Mouse (Mus musculus) retina, embryonic 14.5 days (tissue): ENCODE measurements around the gene Uqcrc2.

Experiments used
- DNase-seq: peaks from one replicate; pipeline ENCODE4 v3.0.0-alpha.2; 2015; ENCODE audit warnings: low spot score

Gene Uqcrc2

GRCm38 (mm10) chr7:120634711-120635361 is at the start of gene Uqcrc2:
TSS of gene Uqcrc2 (plus strand) at chr7:120635176.
- peak; percentile 95 for DNase-seq

- peak; percentile 13 for DNase-seq
Observed at GRCm38 (mm10) chr7:120597203-120597743, 37.7 kb upstream of the Uqcrc2 start.

- DNase-seq, result peak; percentile 55
Observed at GRCm38 (mm10) chr7:120597744-120598243, 37.2 kb upstream of the Uqcrc2 start.

- no peak for DNase-seq
Observed at GRCm38 (mm10) chr7:120598355-120598754, 36.6 kb upstream of the Uqcrc2 start.

- DNase-seq, result no peak
Observed at GRCm38 (mm10) chr7:120620075-120620771, 14.8 kb upstream of the Uqcrc2 start.

- no peak for DNase-seq
Observed at GRCm38 (mm10) chr7:120620841-120621240, 14.1 kb upstream of the Uqcrc2 start.

GRCm38 (mm10) chr7:120632518-120632917 is 2.5 kb upstream of the Uqcrc2 start:
- peak; percentile 28 for DNase-seq

GRCm38 (mm10) chr7:120634301-120634700 is 675 bp upstream of the Uqcrc2 start:
- no peak for DNase-seq

- DNase-seq, result no peak
Observed at GRCm38 (mm10) chr7:120635362-120635781, 396 bp downstream of the Uqcrc2 start.

- peak; percentile 34 for DNase-seq
Observed at GRCm38 (mm10) chr7:120635821-120636220, 845 bp downstream of the Uqcrc2 start.

GRCm38 (mm10) chr7:120643217-120643616 is 8.2 kb downstream of the Uqcrc2 start:
- DNase-seq, result peak; percentile 11

GRCm38 (mm10) chr7:120647849-120648248 is 12.9 kb downstream of the Uqcrc2 start:
- DNase-seq, result no peak

GRCm38 (mm10) chr7:120662079-120662478 is 27.1 kb downstream of the Uqcrc2 start:
- no peak for DNase-seq

GRCm38 (mm10) chr7:120670153-120670875 is 35.3 kb downstream of the Uqcrc2 start, which contains the start of gene Pdzd9:
TSS of gene Pdzd9 (minus strand) at chr7:120670343.
- peak; percentile 91 for DNase-seq

GRCm38 (mm10) chr7:120671271-120671670 is 36.3 kb downstream of the Uqcrc2 start:
- DNase-seq, result no peak

- DNase-seq, result peak; percentile 78
Observed at GRCm38 (mm10) chr7:120677001-120677643, 42.1 kb downstream of the Uqcrc2 start, which contains the start of gene Mosmo. TSS of gene Mosmo (plus strand) at chr7:120677618.

- DNase-seq, result peak; percentile 34
Observed at GRCm38 (mm10) chr7:120677764-120678531, 43.0 kb downstream of the Uqcrc2 start.

- DNase-seq, result no peak
Observed at GRCm38 (mm10) chr7:120679023-120679422, 44.0 kb downstream of the Uqcrc2 start.

GRCm38 (mm10) chr7:120682002-120682401 is 47.0 kb downstream of the Uqcrc2 start:
- DNase-seq, result no peak

GRCm38 (mm10) chr7:120684731-120685161 is 49.8 kb downstream of the Uqcrc2 start:
- no peak for DNase-seq

- no peak for DNase-seq
Observed at GRCm38 (mm10) chr7:120685227-120685626, 50.3 kb downstream of the Uqcrc2 start.
